Mouse (Mus musculus): ENCODE results near the gene Rnh1.

- TF ChIP-seq GATA1 (IDR thresholded peaks at IDR 0.05; ENCODE audit: borderline replicate concordance, low read length) (no peak), FLI1 (IDR thresholded peaks at IDR 0.05; ENCODE audit: low read length) (no peak)
Measured at GRCm38 (mm10) chr7:141155362-141155761, 17.3 kb downstream of the Rnh1 start.

All from megakaryocyte, embryonic 14.5 days (primary cell).